Mouse (Mus musculus) adrenal gland, postnatal 4 days (tissue): ENCODE results near the gene Pde4c. TPM values are rescaled to one million over a fixed set of nuclear protein-coding genes. Genes with fewer than 3 reads are reported as not detected.
A peak's percentile ranks its signal among the peaks of the same experiment; 100 is the strongest.

ENCODE experiments used
- DNase-seq, 2 experiments: peaks; one replicate each; pipeline ENCODE4 v3.0.0; 2021 to 2022; ENCODE audit warnings: low spot score in 2 of 2, mixed read lengths in 2 of 2
- total RNA-seq, 2 experiments: library from RNA; stranded (reverse); gene quantifications; 2 replicates each; pipeline ENCODE4 v1.2.3; 2021

Pde4c gene
- total RNA-seq, 2 experiments from 2014 or later, result 2.2 to 5.6 TPM

DNA sequence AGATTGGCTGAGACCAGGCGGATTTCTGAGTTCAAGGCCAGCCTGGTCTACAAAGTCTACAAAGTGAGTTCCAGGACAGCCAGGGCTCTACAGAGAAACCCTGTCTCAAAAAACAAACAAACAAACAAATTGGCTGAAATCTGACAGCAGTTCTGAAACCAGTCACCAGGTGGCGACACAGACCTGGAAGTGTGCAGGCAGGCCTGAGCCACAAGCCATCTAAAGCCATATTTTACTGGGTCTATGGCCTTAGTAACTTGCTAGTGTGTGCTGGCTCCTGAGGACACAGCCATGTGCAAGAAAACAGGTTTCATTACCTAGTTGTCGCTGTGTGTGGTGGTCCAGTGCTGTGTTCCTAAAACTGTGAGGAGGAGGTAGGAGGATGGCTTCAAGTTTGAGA lies 2.8 kb upstream of the Pde4c start:
- DNase-seq, result peak; percentile 58 to 63

DNA sequence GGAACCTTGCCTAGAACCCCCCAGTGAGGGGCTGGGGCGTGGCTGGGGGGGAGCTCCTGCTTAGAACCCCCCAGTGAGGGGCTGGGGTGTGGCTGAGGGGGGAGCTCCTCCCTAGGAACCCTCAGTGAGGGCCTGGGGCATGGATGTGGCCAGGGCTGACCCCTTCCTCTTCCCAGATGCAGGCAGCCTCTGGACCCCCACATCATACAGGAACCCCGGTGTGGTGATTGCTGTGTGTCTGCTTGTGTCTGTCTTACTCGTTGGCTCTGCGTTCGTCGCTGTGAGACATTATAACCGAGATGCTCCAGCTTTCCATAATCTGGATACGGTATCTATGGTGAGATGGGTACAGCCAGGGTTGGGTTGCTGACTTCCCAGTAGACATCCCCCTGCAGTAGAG lies 1.9 kb upstream of the Pde4c start:
- DNase-seq, result no peak

DNA sequence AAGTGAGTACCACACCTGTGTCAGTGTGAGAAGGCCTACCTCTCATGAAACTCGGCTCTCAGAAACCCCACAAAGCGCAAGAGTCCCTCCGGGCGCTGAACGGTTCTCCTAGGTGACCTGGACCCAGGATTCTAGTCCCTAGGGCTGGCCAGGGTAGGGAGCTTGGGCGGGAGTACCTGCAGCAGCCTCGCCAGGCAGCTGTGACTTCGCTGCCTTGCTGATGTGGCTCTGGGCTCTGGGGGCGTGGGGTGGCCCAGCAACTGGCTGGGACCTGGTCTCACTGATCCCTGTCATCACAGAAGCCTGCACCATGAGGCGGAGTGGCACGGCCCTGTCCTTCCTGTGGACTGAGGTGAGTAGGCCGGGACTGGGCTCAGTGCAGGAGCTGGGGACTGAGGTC lies 696 bp downstream of the Pde4c start:
- no peak for DNase-seq

DNA sequence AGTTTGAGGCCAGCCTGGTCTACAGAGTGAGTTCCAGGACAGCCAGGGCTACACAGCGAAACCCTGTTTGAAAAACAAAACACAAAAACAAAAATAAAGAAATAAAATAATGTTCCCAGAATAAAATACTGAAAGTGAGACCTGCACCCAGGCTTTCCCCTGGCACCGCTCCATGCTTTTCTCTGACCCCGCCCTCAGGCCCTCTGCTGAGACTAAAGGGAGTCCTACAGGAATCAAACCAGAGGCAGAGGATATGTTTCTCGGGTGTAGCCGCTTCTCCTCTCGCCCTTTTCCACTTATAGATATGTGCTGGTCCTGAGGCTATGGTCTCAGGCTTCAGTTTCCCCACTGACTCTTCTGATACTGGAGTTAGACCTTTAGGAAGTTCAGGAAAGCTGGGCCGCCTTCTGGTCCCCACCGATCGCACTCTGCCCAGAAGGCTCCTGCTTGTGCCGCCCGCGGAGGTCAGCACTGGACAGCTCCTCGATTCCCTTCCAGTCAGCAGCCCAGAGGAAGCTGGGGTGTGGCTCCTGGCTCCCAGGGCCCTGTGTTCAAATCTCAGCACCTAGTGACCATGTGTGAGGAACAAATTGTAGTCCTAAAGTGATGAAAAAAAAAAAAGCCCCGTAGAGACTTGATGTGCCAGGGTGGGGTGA lies 2.4 kb downstream of the Pde4c start:
- DNase-seq, result no peak

DNA sequence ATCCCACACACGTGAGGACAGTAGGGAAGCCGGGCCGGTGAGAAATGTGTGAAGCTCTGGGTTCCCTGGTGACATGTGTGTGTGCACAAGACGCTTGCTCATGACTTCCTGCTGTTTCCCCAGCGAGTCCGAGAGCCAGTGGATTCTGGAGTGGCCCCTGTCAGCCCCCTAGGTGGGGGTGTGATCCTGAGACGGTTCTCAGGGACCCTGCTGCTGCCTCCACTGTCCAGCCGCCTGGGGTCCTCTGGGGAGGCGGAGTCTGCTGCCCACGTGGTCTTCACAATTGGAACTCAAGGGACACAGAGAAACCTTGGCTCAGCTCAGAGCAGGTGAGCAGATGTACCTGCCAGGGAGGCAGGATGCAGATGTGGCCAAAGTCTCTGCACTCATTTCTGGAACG lies 3.2 kb downstream of the Pde4c start:
- no peak for DNase-seq

DNA sequence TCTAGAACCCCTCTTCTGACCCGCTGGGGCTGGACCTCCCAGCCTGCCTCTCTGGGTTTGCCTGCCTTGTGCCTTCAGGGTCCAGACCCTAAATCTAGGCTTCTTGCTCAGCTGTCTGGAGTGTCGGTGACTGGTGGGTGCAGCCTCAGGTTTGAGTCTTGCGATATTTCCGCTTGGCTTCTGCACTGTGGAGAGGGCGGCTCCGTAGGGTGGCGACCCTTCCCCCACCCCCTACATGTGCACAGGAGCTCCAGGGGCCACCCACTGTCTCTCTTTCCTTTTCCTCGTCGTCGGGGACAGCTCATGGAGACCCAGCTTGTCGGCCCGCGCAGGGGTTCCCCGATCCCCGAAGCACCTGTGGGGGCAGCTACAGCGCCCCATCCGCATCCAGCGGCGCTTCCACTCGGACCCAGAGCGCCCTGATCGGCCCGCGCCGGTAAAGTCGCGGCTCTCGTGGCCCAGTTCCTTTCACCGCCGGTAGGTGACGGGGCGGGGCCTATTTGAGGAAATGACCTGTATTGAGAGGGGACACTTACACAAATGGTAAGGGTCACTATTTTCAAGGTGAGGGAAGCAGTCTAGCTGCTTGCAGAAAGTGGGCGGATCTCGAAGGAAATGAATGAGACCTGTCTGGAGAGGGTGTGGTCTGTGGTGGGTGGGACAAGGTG lies 6.4 kb downstream of the Pde4c start:
- no peak for DNase-seq

DNA sequence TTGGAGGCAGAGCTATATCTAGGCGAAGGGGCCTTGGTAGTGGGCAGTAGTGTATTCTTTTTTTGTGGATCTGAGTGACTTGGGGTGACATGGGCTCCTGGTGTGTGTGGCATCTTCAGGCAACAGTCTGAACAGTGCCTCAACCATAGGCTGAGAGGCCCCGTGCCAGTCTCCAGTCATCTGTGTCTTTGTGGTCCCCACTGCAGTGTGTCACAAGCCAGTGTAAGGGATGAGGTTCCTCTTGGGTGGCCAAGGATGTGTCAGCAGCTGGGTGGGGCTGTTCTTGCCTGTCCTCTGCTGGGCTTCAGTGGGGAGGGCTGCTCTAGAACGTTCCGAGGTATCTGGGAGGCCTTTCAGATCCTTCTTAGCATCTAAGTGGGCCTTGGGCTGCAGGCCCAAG lies 7.4 kb downstream of the Pde4c start:
- DNase-seq, result no peak

DNA sequence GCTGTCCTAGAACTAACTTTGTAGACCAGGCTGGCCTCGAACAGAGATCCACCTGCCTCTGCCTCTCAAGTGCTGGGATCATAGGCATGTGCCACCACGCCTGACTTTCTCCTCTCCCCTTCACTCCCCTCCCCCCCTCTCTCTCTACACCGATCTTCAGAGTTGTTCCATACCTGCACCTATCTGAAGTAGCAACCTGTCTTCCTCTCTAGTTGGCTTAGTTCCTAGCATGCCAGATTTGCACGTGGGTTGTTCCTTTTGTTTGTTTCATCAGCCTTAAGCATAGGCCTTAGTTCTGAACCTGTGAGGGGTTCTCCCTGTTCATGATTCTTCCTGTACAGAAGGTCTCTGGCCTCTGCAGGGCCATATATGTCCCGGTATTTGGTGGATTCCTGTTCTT lies 14.2 kb downstream of the Pde4c start:
- DNase-seq, result no peak

DNA sequence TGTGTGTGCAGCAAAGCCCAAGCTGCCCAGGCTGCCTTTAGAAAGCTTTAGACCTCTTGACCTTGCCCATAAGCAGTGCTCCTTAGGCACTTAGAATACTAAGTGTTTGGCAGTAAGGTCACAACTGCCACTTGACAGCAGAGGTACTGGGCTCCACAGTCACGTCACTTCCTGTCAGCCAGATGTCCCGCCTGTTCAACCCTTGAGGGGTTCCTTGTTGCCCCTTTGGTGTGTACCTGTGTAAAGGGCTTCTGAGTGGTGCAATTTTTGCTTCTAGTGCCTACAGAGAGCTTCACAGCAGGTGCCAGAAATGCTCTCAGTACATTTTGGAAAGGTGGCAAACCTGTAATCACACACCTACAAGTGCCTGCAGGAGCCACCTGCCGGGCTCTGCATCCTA lies 14.7 kb downstream of the Pde4c start:
- no peak for DNase-seq

DNA sequence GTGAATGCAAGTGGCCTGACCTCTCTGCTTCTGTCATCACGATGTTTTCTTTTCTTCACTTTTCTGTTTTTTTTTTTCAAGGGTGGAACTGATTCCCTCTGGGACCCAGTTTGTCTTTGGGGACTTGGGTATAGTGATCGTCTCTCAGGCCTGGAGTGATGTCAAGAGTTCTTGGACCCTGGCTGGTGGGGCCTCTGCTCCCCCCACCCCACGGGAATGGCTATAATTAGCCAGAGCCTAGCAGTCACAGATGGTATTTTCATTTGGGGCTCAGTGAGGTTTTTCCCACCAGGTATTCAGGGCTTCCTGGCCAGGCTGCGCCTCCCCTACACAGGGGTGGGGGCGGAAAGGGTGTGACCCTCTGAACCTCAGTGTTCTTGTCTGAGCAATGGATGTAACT lies 18.1 kb downstream of the Pde4c start:
- DNase-seq, result no peak

DNA sequence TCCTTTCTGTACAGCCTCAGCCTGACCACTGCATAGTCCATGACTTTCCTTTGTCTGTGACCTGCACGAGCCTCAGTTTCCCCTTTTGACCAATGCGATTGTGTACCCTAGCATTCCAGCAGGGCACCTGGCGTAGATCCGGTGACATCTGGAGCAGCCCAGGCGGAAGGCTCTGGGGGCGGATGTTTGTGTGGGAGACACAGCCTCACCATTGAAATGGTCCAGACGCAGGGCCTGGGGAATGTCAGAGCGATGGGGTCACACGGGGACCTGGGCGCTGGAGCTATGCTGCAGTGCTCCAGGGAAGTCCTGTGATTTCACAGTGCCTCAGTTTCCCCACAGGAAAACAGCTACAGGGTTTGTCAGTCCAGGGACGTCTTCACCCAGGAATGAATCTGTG lies 18.7 kb downstream of the Pde4c start:
- DNase-seq, result no peak

DNA sequence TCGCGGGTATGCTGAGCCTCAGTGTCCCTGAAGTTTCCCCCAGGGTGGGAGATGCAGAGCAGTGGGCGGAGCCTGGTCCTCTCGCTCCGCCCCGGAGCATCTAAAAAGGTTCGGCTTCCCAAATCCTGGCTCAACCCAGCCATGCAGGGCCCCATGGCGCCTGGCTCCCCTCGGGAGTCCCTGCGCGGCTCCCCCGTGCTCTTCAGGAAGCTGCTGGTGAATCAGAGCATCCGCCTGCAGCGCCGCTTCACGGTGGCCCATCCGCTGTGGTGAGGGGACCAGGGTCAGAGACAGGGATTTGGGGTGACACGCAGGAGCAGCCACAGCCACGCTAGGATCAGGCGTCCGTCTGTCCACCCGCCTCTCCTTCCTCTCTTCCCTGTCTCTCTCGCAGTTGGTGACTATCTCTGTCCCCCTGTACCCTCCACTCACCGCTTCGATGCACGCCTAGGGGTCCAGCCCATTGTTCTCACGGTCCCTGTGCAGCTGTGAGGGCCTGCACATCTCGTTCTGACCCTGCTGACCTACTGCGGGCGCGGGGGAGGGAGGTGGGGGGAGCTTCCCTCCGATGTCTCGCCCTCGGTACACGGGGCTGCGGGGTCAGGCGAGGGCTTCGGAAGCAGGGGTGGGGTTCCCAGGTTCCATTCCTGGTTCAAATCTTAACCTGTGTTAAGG lies 19.6 kb downstream of the Pde4c start:
- DNase-seq, result no peak

DNA sequence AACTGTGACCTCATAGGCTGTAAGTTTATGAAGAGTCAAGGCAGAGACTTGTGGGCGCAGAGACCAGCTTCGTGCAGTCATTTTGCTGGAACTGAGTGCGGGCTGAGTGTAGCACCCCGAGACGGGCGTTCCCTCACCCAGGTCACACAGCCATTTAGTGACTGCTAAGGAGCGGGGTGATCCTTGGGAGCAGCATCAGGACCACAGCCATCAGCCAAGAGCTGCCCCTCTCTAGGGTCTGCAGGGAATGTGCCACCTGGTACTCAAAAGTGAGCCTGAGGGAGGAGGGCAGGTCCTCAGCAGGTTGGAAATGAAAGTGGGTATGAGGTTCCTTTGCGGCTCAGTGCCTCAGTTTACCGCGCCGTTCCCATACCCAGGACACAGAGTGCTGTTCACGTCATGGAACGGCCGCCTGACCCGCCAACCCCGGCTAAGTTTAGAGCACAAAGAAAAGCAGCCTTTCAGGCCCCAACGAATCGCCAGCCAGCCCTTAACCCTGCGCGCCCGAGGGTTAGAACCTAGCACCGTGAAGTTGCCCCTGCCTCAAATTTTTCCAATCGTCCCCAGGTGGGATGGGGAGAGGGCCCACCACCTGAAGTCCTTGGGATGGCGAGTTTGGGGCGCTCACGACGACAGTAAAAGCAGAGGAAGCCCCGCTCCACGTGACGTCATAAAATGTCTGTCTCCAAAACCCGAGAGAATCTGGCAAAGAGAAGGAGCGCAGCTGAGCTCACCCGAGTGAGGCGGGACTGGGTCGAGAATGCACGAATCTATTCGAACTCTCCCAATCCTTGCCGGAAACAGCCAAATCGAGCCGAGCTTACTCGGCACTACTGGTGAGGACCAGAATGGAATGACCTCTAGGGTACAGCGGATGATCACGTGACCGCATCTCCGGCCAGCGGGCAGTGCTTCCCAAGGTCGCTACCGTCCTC lies 20.4 kb downstream of the Pde4c start:
- no peak for DNase-seq

DNA sequence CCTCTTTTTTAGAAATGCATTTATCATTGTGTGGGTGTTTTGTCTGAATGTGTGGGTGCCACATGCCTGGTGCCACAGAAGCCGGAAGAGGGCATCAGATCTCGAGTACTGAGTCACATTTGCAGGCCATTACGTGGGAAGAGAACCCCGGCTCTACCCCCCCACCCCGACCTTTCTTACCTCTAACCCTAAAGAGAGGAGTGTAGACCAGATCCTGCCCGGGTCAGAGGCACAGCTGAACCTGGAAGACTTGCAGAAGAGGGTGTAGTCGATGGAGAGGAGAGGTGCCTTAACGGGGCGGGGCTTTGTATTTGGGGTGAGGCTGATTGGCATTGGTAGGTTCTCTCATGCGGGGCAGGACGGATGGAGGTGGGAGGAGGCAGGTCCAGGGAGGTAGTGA lies 21.3 kb downstream of the Pde4c start:
- DNase-seq, result no peak

DNA sequence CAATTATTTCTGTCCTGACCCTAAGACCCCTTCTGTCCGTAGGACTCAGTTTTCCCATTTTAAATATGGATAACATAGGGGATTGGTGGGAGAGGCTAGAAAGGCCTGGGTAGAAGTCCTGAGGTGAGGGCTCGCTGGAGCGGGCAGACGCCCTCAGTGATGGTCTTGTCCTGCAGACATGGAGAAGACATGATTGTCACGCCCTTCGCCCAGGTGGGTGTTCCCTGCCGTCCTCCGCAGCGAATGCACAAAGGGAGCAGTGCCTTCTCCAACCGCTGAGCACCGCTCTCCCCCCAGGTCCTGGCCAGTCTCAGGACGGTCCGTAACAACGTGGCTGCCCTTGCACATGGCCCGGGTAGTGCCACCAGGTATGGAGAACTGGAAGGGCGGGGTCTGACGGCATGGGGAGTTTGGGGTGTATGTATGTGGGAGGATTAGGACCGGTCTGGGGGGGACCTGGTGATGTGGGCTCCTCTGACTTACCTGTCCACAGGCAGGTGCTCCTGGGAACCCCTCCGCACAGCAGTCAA lies 22.2 kb downstream of the Pde4c start:
- DNase-seq, result no peak

DNA sequence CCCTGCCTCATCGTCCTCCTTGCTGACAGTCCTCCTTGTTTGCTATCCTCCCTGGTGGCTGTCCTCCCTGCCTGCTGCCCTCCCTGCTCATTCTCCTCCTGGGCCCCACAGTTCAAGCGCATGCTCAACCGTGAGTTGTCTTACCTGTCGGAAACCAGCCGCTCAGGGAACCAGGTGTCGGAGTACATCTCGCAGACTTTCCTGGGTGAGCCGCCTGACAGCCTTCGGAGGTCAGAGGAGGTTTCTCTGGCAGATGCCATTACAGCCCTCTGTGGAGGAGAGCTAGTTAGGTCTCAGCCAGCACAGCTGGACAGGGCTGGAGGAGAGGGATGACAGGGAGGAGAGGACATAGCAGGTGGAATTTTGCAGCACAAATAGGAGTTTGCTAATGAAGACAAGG lies 23.2 kb downstream of the Pde4c start:
- no peak for DNase-seq

DNA sequence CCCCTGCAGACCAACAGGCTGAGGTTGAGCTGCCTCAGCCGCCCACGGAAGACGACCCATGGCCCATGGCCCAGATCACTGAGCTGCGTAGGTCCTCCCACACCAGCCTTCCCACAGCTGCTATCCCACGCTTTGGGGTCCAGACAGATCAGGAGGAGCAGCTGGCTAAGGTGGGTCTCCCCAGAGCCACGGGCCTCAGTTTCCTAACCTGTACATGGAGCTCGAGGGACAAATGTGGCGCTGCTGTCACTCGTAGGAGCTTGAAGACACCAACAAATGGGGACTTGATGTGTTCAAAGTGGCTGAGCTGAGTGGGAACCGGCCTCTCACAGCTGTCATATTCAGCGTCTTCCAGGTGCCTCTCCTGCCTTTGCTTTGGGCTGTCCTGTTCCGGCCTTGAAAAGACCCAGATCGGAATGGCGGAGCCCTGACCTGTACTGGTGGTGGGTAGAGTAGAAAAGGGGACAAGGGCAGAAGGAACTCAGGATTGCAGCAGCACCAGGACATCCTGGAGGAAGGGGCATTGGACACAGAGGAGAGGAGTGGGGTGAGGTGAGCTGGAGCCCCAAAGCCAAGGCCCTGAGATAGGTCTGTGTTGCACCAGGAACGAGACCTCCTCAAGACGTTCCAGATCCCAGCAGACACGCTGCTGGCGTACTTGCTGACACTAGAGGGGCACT lies 23.8 kb downstream of the Pde4c start:
- DNase-seq, result no peak

DNA sequence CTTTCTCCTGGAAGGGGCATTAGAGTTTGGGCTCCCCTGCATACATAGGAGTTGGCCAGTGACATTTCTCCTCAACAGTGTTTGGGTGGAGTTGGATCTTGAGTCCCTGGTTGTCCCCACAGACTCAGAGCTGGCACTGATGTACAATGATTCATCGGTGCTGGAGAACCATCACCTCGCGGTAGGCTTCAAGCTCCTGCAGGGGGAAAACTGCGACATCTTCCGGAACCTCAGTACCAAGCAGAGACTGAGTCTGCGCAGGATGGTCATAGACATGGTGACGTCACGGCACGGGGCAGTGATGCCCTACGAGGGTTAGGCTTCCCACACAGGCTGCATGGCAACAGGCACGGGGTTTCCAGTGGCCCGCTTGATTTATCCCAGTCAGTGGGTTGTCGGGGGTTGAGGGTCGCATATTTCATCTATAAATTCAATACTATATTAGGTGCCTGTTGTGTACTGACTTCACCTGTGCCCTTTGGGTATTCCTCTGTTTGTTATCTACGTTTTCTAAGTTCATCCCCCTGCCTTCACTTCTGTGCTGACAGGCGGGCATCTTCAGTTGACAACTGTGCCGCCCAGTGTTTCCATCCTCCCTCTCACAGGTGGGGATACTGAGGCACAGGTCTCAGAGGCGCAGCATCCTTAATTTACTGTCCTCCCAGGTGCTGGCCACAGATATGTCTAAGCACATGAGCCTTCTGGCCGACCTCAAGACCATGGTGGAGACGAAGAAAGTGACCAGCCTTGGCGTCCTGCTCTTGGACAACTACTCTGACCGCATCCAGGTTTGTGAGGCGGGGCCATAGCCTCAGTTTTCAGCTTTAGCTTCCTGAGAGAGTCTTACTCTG lies 25.0 kb downstream of the Pde4c start:
- no peak for DNase-seq

DNA sequence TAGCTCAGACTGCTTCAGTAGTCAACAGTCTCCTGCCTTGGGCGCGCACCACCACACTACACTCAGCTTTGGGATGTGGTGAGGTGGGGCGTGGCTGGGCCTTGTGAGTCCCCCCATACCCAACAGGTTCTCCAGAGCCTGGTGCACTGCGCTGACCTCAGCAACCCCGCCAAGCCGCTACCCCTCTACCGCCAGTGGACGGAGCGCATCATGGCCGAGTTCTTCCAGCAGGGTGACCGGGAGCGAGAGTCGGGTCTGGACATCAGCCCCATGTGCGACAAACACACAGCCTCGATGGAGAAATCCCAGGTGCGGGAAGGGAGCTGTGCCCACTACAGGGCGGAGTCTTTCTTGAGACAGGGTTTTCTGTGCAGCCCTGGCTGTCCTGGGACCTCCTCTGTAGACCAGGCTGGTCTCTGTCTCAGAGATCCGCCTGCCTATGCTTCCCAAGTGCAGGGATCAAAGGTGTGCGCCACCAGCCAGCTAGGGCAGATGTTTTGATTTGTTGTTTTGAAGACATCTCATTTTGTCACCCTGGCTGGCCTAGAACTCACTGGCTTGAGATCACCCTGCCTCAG lies 25.7 kb downstream of the Pde4c start:
- no peak for DNase-seq
